Mouse (Mus musculus) stomach, postnatal 0 days (tissue): ENCODE measurements around the gene Atp5h.

Experiments used
- CTCF ChIP-seq: IDR thresholded peaks from 2 replicates; pipeline ENCODE4 v1.5.1; 2016; ENCODE audit warnings: antibody characterized with exemption, low read depth, mild to moderate bottlenecking, moderate library complexity
- EP300 ChIP-seq: optimal IDR thresholded peaks from 2 replicates; pipeline ENCODE3; 2016; ENCODE audit warnings: antibody characterized with exemption

GRCm38 (mm10) chr11:115419531-115420237 is at the start of gene Atp5h, which contains the start of gene Kctd2:
- TF ChIP-seq EP300 (no peak), CTCF (no peak)
